Mouse (Mus musculus) cortical plate, adult 2 months (tissue): ENCODE data around the gene Gspt1. TPM values are rescaled to one million over a fixed set of nuclear protein-coding genes. Genes with fewer than 3 reads are reported as not detected.
"Not testable (repeated sequence)": the region's sequence is repeated elsewhere in the genome, so short reads cannot be mapped to it uniquely, and the experiment has no call there.

Experiments used
- H3K27ac ChIP-seq: fragments of 200-500 bp; 2 replicates; pipeline ENCODE4 v1.5.1; 2012; ENCODE audit warnings: low read length, control low read depth, inconsistent platforms; ENCODE audit not compliant: insufficient read depth
- H3K4me1 ChIP-seq: fragments of 200-500 bp; 2 replicates; pipeline ENCODE4 v1.6.1; 2011; ENCODE audit warnings: low read length; ENCODE audit not compliant: control insufficient read depth, insufficient read depth
- H3K4me3 ChIP-seq: fragments of 200-500 bp; 2 replicates; pipeline ENCODE4 v1.5.1; 2011; ENCODE audit warnings: mild to moderate bottlenecking, low read length, control low read depth; ENCODE audit not compliant: insufficient read depth
- CTCF ChIP-seq: fragments of 200-500 bp; IDR thresholded peaks from 2 replicates; pipeline ENCODE4 v1.5.1; 2011; ENCODE audit warnings: mild to moderate bottlenecking, control low read depth, low read length; ENCODE audit not compliant: insufficient read depth; ENCODE audit errors: extremely low read depth
- POLR2A ChIP-seq: fragments of 200-500 bp; IDR thresholded peaks from 2 replicates; pipeline ENCODE4 v1.6.1; 2011; ENCODE audit warnings: mild to moderate bottlenecking, low read length, control low read depth; ENCODE audit not compliant: insufficient read depth; ENCODE audit errors: extremely low read depth
- polyA plus RNA-seq: library from polyadenylated mRNA; depleted of rRNA; stranded (reverse); fragments of >200 nt; gene quantifications from 2 replicates; pipeline ENCODE4 v1.2.3, GENCODE M21; 2012; rRNA removed

Gspt1 gene
- 40.8 and 43.4 TPM in 2 replicates for polyA plus RNA-seq

DNA sequence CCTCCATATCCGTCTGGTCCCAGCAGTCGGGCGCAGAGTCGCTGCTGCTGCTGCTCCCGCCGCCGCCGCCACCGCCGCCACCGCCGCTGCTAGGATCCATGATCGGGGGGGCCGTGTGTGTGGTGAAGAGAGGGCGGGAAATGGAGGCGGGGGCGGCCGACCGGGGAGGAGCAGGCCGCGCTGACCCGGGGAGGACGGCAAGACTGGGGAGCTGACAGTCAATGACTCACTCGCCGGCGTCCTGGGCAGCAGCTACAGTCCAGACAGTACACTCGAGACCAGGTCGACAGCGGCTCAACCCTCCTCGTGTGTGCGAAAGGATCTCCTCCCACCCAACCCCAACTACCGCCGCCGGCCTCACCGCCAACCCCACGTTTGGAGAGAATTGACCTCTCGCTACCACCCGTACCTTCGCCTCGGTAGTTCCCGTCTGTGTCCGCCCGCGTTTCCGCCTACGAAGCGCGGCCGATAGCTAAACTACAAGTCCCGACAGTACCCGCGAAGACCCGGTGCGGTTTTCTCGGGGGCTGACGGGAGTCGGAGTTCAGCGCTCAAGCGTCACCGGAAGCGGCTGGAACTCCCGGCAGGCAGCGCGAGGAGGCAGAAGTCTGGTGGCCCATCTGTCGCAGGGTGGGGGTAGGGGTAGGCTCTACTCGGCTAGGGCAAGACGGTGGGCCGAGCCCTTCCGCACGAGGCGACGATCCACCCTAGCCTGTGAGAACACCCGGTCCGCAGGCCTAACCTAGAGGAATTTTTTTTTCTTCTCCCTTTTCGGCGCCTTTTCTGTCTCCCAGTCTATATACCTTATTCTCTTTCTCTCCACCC, at the start of gene Gspt1:
TSS of gene Gspt1 (minus strand) at position 428 of the 825 bp plus-strand sequence.
- H3K4me3 ChIP-seq = peak within 1 kb of the TSS; percentile 56
- peak within 1 kb of the TSS; percentile 89 for H3K27ac ChIP-seq
- TF ChIP-seq POLR2A = peak; percentile 90
- TF ChIP-seq CTCF = no peak
- H3K4me1 ChIP-seq = peaks cover 2% of the 10 kb centered on the region

DNA sequence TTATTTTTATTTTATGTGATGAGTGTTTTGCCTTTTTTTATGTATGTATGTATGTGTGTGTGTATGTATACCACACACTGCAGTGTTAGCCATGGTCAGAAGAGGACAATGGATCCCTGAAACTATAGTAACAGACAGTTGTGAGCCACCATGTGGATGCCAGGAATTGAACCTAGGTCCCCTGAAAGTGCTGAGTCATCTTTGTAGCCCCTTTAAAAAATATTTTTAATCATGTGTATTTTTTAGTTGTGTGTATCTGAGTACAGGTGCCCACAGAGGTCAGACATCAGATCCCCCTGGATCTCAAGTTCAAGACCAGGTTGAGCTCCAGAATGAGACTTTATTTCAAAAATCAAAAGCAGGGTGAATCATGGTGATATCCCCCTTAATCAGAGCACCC, 49.6 kb upstream of the Gspt1 start:
- H3K27ac ChIP-seq = no peak overlapping the region
- TF ChIP-seq POLR2A = no peak
- TF ChIP-seq CTCF = no peak
- H3K4me1 ChIP-seq = no peaks in the 10 kb centered on the region
- no peak overlapping the region for H3K4me3 ChIP-seq

DNA sequence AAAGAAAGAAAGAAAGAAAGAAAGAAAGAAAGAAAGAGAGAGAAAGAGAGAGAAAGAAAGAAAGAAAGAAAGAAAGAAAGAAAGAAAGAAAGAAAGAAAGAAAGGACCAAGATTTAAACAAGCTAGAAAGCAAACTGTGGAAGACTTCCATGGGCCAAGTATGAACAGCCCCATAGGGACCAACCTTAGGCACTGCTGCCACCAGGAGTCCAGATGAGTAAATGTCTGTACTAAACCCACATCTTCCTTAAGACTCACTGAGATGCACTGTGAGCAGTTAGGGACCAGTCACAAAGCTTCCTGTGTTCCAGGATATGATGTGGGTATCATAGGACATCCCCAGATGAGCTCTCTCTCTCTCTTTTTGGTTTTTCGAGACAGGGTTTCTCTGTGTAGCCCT, 43.6 kb upstream of the Gspt1 start:
- peak; percentile 53 for TF ChIP-seq CTCF
- H3K27ac ChIP-seq, H3K4me3 ChIP-seq, H3K4me1 ChIP-seq: not testable (repeated sequence)

DNA sequence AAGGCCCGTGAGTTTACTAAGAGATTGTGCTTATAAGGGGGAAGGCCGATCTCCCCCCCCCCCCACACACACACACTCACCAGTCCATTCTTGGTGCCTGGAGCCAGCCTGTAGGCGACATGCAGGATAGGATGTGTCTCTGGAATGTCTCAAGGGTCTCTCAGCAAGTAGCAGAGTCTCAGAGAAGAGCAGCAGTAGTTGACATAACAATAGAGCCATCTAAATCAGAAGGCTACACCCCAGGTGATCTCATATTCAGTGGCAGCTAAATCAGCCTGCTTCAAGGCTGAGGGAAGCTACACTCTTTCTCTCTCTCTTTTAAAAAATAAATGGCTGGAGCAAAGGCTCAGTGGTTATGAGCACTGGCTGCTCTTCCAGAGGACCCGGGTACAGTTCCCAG, 41.5 kb upstream of the Gspt1 start:
- not testable (repeated sequence) for H3K4me3 ChIP-seq, H3K4me1 ChIP-seq, H3K27ac ChIP-seq

DNA sequence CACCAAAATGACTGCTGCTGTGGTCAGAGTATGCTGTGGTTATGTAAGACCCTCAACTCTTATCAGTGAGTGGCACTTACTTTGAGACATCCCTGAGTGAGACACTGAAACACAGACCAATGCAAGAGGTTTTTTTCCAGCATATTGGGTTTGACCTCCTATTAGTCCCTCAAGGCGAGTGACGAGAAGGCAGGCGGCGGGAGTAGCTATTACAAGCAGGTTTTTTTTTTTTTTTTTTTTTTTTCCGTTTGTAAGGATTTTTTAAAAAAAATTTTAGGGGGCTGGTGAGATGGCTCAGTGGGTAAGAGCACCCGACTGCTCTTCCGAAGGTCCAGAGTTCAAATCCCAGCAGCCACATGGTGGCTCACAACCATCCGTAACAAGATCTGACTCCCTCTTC, 34.7 kb upstream of the Gspt1 start:
- not testable (repeated sequence) for H3K27ac ChIP-seq, H3K4me1 ChIP-seq

DNA sequence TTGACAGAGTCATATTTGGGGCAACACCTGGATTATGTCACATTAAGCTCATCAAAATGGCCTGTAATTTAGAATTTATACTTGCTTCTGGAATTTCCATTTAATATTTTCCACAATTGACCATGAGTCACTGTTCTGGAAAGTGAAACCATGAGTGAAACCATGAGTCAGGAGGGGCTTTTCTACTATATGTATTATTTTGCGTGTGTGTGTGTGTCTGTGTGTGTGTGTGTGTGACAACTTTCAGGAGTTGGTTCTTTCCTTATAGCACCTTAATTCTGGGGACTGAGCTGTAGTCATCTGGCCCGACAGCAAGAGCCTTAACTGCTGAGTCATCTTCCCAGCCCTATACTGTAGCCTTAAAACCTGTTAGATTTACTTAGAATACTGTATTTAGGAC, 31.8 kb upstream of the Gspt1 start:
- TF ChIP-seq CTCF = no peak
- no peak for TF ChIP-seq POLR2A
- Histone ChIP-seq H3K27ac (no peak overlapping the region), H3K4me1 (no peaks in the 10 kb centered on the region), H3K4me3 (no peak overlapping the region)

More for the DNA sequence above, 34.7 kb upstream of the Gspt1 start:
- H3K4me3 ChIP-seq = not testable (repeated sequence)

DNA sequence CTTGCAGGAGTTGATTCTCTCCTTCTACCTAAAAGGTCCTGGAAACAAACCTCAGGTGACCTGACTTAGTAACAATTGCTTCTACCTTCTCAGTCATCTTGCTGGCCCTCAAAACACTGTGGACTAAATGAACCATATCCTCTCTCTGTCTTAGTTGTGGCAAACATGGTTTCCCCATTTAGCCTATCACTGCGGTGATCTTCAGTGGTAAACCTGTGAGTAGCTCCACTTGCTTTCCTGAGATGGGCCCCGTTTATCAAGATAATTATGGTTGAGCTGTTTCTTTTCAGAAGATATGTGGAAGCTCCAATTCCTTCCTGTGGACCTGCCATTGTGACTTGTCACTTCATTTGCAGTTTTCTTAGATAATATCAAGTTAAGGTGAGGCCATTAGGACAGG, 30.8 kb upstream of the Gspt1 start:
- Histone ChIP-seq H3K27ac (no peak overlapping the region), H3K4me1 (no peaks in the 10 kb centered on the region), H3K4me3 (no peak overlapping the region)
- TF ChIP-seq CTCF (no peak), POLR2A (no peak)

DNA sequence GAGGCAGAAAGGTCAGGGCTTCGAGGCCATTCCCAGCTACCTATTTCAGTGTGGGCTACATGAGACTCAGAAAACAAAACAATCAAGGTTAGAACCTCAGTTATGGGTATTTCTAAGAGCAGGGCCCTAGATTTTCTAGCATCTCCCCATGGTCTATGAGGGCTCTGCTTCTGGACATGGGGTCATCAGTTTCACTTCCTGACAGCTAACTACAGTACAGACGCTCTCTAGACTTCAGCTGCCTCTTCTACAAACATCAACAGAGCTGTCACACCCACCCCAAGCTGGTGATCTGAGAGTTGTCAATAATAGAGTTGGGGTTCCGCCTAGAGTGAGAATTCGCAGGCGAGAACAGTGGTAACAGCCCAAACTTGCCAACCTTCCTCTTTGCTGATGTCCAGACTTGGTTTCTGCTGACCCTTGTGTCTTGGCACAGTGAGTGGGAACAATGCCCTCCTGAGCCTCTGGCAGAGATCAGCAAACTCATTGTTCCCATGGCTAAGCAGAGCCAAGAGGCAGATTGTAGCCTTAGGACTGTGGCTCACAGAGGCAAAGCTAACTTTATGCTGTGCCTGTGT, 28.6 kb upstream of the Gspt1 start:
- H3K4me1 ChIP-seq = no peaks in the 10 kb centered on the region
- TF ChIP-seq POLR2A (no peak), CTCF (no peak)
- peak overlapping the region; percentile 78 for H3K27ac ChIP-seq
- H3K4me3 ChIP-seq = no peak overlapping the region

DNA sequence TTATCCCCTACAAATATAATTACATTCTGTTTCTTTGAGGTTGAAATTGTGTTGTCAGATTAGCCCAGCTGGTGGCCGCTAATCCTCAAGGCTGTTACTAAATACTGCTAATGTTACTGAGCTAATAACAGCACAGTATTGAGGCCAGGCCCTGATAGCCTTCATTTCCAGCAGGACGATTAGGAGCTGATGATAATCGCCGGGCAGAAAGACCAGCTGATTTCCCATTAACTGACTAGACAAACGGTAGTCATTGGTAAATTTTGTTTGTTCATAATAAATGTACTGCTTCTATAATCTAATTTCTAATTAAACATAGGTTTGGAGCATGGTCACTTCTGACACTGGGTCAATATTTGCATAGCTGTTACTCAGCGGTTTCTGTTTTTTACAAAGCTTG, 24.7 kb upstream of the Gspt1 start:
- H3K4me3 ChIP-seq = no peak overlapping the region
- no peak overlapping the region for H3K27ac ChIP-seq
- no peaks in the 10 kb centered on the region for H3K4me1 ChIP-seq
- TF ChIP-seq CTCF (no peak), POLR2A (no peak)

DNA sequence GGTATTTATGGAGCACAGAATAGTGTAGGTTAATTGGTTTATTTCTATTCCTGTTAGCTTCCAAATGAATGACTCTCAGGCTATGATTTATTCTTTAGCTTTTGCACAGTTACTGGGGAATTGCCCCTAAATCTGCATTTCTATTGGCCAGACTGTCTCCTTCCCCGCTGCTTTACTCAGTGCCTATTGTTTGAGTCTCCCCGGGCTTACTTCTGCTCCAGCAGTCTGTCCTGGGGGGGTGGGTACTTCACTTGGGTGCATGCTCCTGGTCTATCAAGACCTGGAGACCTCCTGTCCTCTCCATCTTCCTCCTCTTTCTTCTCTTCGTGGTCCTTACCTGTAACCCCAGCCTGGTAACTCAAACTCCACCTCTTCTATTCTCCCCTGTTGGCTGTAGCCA, 22.8 kb upstream of the Gspt1 start:
- Histone ChIP-seq H3K27ac (no peak overlapping the region), H3K4me1 (no peaks in the 10 kb centered on the region), H3K4me3 (no peak overlapping the region)
- TF ChIP-seq POLR2A = no peak
- TF ChIP-seq CTCF = no peak

DNA sequence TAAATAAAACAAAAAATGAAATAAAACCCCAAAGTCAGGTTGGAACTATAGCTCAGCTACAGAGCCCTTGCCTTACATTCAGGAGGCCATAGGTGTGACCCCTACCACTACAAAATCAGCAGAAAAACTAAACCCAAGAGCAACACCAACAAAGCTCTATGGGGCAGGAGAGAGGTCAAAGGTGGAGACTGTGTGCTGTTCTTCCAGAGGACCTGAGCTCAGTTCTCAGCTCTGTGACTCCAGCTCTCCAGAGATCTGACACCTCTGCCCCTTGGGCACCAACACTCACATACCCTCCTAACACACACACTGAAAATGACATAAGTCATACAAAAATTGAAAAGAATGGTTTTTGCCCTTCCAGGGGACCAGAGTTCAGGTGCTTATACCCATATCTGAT, 16.9 kb upstream of the Gspt1 start:
- Histone ChIP-seq H3K27ac (no peak overlapping the region), H3K4me3 (no peak overlapping the region), H3K4me1 (no peaks in the 10 kb centered on the region)
- no peak for TF ChIP-seq POLR2A
- TF ChIP-seq CTCF = no peak
